Mouse (Mus musculus) neural tube, embryonic 11.5 days (tissue): ENCODE data around the gene Phldb3. TPM values are rescaled to one million over a fixed set of nuclear protein-coding genes. Genes with fewer than 3 reads are reported as not detected.

Experiments
- ATAC-seq: fragments of 200-750 bp; cut with Nextera tagmentation; 2 replicates; pipeline ENCODE4 v1.8.0; 2017; ENCODE audit warnings: moderate number of reproducible peaks, mild to moderate bottlenecking, moderate TSS enrichment, moderate library complexity; ENCODE audit not compliant: insufficient read depth, low FRiP score, low TSS enrichment
- DNase-seq: peaks from one replicate; pipeline ENCODE4 v3.0.0-alpha.2; 2015; ENCODE audit warnings: low spot score
- H3K27ac ChIP-seq: fragments of 300-500 bp; sonication (generic); 2 replicates; pipeline ENCODE4 v1.5.1; 2014; ENCODE audit warnings: low read depth, mild to moderate bottlenecking, low read length
- H3K27me3 ChIP-seq: fragments of 300-500 bp; sonication (generic); 2 replicates; pipeline ENCODE4 v1.6.1; 2014; ENCODE audit warnings: mild to moderate bottlenecking, low read length, mixed read lengths; ENCODE audit not compliant: control insufficient read depth, insufficient read depth
- H3K36me3 ChIP-seq: fragments of 300-500 bp; sonication (generic); 2 replicates; pipeline ENCODE4 v1.6.1; 2014; ENCODE audit warnings: mild to moderate bottlenecking, low read length, moderate library complexity, mixed read lengths; ENCODE audit not compliant: control insufficient read depth, insufficient read depth
- H3K4me1 ChIP-seq: fragments of 300-500 bp; sonication (generic); 2 replicates; pipeline ENCODE4 v1.6.1; 2014; ENCODE audit warnings: low read length, mixed read lengths; ENCODE audit not compliant: control insufficient read depth, insufficient read depth
- H3K4me2 ChIP-seq: fragments of 300-500 bp; sonication (generic); 2 replicates; pipeline ENCODE4 v1.6.1; 2014; ENCODE audit warnings: low read depth, mild to moderate bottlenecking, moderate library complexity
- H3K4me3 ChIP-seq: fragments of 300-500 bp; sonication (generic); 2 replicates; pipeline ENCODE4 v1.5.1; 2014; ENCODE audit warnings: low read depth, low read length
- H3K9ac ChIP-seq: fragments of 300-500 bp; sonication (generic); 2 replicates; pipeline ENCODE4 v1.6.1; 2014; ENCODE audit warnings: mild to moderate bottlenecking, low read length
- H3K9me3 ChIP-seq: fragments of 300-500 bp; sonication (generic); 2 replicates; pipeline ENCODE4 v1.6.1; 2016; ENCODE audit warnings: low read length; ENCODE audit not compliant: control insufficient read depth
- WGBS: fragments of 180-500 bp; shearing (Covaris S2); extraction: QIAGEN DNeasy Blood & Tissue Kit; methylation state at CpG from one replicate; pipeline ENCODE4 v1.1.7; 2014; 5-methylcytosine and 5-hydroxymethylcytosine counted together
- polyA plus RNA-seq: library from polyadenylated mRNA; unstranded; fragments of >200 nt; fragmentation: Nextera tagmentation; extraction: Ambion mirVana; gene quantifications from 2 replicates; pipeline ENCODE4 v1.2.1, GENCODE M21; 2014

Phldb3 gene
- 0.11 TPM in 1 of 2 replicates, not detected in the other for polyA plus RNA-seq

DNA sequence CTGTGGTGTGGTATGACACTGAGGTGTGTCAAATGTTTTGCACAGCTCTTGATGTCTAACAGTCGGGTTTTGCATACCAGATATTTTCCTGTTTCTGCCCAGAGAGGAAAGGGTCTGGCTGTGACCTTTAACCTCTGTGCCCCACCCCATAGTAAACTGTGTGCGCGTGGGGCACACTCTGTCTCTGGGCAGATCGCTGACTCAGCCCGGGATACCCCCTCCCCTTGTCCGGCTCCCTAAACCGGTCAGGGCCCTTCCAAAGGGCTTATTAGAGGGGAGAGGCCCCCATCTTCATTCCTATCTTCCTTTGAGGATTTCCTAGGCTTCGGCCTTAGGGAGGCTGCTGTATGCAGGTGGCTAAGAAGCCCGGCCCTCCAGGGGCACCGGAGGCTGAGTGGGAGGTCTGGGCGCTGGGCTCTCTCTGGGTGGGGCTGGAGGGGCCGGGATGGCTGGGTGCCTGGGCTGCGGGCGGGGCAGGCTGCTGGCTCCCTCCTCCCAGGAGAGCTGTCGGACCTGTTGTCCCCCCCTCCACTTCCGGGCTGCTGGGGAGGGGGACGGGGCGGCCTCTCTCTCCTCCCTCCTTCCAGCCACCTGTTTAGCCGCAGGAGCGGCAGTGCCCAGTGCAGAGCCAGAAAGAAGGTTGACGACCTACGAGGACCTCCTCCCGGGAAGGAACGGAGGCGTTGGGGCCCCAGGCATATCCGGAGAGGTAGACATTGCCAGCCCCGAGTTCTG, at the start of gene Phldb3:
TSS of gene Phldb3 (plus strand) at position 620 of the 735 bp plus-strand sequence.
- H3K36me3 ChIP-seq, result no peaks in the 10 kb centered on the region
- H3K27me3 ChIP-seq, result peaks cover 39% of the 10 kb centered on the region
- H3K27ac ChIP-seq, result no peak within 1 kb of the TSS
- DNase-seq, result no peak
- H3K4me2 ChIP-seq, result peak within 1 kb of the TSS; percentile 47
- H3K4me1 ChIP-seq, result peaks cover 9% of the 10 kb centered on the region; the same call in 1 of the 2 replicates
- H3K9me3 ChIP-seq, result no peaks in the 10 kb centered on the region
- ATAC-seq, result no peak
- H3K4me3 ChIP-seq, result peak within 1 kb of the TSS; percentile 30
- WGBS, result 2% methylated on average over 25 of the region's 27 CpGs
- H3K9ac ChIP-seq, result no peak within 1 kb of the TSS

DNA sequence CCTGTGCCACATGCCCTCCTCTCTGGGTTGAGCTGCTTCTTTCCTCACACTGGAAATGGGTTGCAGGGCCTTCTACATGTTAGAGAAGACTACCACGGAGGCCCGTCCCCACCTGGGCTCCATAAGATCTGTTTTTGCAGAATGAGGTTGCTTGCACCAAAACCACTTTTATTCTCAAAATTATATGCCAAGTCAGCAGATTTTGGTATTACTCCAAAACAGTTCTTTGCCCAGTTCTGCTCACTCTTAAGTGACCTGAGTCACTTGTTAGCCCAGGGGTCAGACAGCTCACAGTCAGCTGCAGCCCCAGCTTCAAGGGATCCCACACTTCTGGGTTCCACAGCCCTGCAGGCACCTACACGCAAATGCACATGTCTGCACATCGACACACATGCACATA, 49.1 kb upstream of the Phldb3 start:
- 94% methylated on average over 4 of the region's 4 CpGs for WGBS
- H3K36me3 ChIP-seq, result peaks cover 4% of the 10 kb centered on the region
- no peak overlapping the region for H3K4me2 ChIP-seq
- ATAC-seq (no peak), DNase-seq (no peak)
- no peaks in the 10 kb centered on the region for H3K4me1 ChIP-seq
- H3K9me3 ChIP-seq, result no peaks in the 10 kb centered on the region
- no peak overlapping the region for H3K4me3 ChIP-seq
- no peaks in the 10 kb centered on the region for H3K27me3 ChIP-seq
- no peak overlapping the region for H3K9ac ChIP-seq
- H3K27ac ChIP-seq, result no peak overlapping the region

- Histone ChIP-seq H3K9ac (no peak overlapping the region), H3K36me3 (peaks cover 11% of the 10 kb centered on the region), H3K4me1 (no peaks in the 10 kb centered on the region), H3K27ac (no peak overlapping the region), H3K9me3 (no peaks in the 10 kb centered on the region), H3K27me3 (no peaks in the 10 kb centered on the region), H3K4me3 (no peak overlapping the region), H3K4me2 (no peak overlapping the region)
- ATAC-seq (no peak), DNase-seq (no peak)
- 94% methylated on average over 8 of the region's 8 CpGs for WGBS
These were observed 47.2 kb upstream of the Phldb3 start for GRCm38 (mm10) chr7:24563191-24563836.

DNA sequence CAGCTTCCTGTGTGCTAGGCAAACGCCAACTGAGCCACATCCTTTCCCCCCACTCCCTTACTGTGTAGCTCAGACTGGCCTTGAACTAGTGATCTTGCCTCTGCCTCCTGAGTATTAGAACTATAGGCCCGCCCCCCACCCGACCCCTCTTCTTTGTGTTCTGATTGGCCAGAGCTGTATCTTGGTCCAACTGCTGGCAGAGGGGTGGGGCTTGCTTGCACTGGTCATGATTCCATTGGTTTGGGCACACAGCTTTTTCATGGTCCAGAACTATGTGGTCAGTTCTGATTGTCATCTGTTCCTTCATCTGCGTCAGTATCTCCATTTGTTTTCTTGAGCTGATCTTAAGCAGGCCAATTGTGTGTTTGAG, 46.7 kb upstream of the Phldb3 start:
- Histone ChIP-seq H3K4me2 (no peak overlapping the region), H3K4me1 (no peaks in the 10 kb centered on the region), H3K36me3 (peaks cover 11% of the 10 kb centered on the region), H3K27me3 (no peaks in the 10 kb centered on the region), H3K27ac (no peak overlapping the region), H3K9ac (no peak overlapping the region), H3K4me3 (no peak overlapping the region), H3K9me3 (no peaks in the 10 kb centered on the region)
- WGBS, result 86% methylated on average over 4 of the region's 4 CpGs
- no peak for DNase-seq
- ATAC-seq, result no peak

DNA sequence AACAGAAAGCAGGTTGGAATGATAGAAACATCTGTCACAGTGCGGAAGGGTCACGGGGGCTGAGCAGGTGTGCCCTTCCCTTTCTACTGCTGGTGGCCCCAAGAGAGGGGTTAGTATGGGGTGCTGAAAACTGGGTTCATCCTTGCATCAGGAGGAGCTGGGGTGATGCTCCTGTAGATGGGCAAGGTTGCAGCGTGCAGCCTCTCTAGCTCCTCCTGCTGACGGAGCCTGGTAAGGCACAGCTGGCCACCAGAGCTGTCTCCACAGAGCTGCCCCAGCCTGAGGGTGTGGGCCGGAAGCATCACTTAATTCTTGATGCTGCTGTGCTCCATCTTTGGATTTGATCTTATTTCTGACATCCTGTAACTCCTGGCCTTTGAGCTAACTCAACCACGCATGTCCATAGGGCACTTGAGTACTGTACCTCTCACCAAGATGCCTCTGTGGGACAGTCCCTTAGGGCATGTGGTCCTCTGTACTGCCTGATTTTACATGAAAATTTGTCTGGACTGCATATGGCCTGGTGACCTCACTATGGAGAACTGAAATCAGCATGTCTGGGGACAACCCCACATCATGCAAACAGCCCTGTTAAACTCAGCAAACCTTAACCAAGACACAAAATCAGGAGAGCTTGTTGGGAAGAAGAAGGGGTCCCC, 45.8 kb upstream of the Phldb3 start:
- no peak overlapping the region for H3K27ac ChIP-seq
- 60% methylated on average over 6 of the region's 6 CpGs for WGBS
- no peaks in the 10 kb centered on the region for H3K4me1 ChIP-seq
- H3K9me3 ChIP-seq, result no peaks in the 10 kb centered on the region
- DNase-seq, result peak; percentile 82
- no peak overlapping the region for H3K4me3 ChIP-seq
- no peak overlapping the region for H3K9ac ChIP-seq
- peak; percentile 58; the same call in 1 of the 2 replicates for ATAC-seq
- H3K36me3 ChIP-seq, result peaks cover 11% of the 10 kb centered on the region
- H3K27me3 ChIP-seq, result no peaks in the 10 kb centered on the region
- no peak overlapping the region for H3K4me2 ChIP-seq

DNA sequence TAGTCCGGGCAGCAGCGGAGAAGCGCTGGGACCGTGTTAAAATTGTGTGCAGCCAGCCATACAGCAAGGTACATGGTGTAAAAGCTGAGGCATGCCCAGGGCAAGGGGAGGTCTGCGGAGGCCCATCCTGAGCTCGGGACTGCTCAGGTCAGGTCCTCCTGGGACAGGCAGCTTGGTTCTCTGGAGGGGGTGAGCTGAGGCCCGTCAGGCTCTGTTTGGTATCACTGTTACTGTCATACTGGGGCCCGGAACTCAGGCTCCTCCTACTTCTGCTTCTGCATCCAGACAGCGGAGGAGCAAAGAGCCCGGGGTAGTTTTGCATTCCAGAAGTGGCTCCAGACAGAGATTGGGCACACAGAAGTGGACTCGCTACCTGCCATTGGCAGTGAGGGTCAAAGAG, 44.9 kb upstream of the Phldb3 start:
- DNase-seq (no peak), ATAC-seq (no peak)
- Histone ChIP-seq H3K36me3 (peaks cover 14% of the 10 kb centered on the region), H3K9me3 (no peaks in the 10 kb centered on the region), H3K9ac (no peak overlapping the region), H3K4me3 (no peak overlapping the region), H3K27ac (no peak overlapping the region), H3K27me3 (no peaks in the 10 kb centered on the region), H3K4me2 (no peak overlapping the region), H3K4me1 (no peaks in the 10 kb centered on the region)
- WGBS, result 97% methylated on average over 11 of the region's 11 CpGs

DNA sequence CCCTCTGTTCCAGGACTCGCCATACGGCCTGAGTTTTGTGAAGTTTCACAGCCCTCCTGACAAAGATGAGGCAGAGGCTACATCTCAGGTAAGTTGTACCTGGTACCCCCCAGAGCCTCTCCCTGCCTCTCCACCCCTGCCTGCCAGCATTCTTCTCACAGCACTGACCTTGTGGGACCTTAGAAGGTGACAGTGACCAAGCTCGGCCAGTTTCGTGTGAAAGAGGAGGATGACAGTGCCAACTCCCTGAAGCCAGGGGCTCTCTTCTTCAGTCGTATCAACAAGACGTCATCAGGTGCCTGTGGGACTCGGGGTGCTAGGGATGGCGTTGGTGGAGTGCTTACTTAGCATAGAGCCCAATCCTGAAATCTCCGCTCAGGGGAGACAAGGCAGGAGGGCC, 44.4 kb upstream of the Phldb3 start:
- no peak overlapping the region for H3K27ac ChIP-seq
- no peak overlapping the region for H3K4me2 ChIP-seq
- WGBS, result 95% methylated on average over 9 of the region's 9 CpGs
- no peaks in the 10 kb centered on the region for H3K27me3 ChIP-seq
- H3K9ac ChIP-seq, result no peak overlapping the region
- H3K4me3 ChIP-seq, result no peak overlapping the region
- no peaks in the 10 kb centered on the region for H3K9me3 ChIP-seq
- no peaks in the 10 kb centered on the region for H3K4me1 ChIP-seq
- peaks cover 14% of the 10 kb centered on the region for H3K36me3 ChIP-seq
- ATAC-seq (no peak), DNase-seq (no peak)

DNA sequence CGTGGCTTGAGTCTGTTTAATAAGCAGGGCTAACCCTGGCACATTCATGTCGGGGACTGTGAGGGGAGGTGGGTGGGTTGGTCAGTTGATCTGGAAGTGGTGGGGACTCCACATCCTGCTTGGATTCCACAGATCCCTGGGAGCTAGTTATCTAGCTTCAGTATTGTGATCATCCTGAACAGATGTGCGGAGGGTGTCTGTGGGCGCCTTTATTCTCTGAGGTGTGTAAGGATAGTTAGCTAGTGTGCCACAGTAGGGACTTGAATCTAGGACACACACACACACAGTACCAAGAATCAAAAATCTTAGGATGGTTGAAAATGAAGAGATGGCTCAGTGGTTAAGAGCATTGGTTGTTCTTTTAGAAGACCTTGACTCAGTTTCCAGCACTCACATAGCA, 42.1 kb upstream of the Phldb3 start:
- no peak for ATAC-seq
- peaks cover 11% of the 10 kb centered on the region for H3K36me3 ChIP-seq

More for the DNA sequence above, 42.1 kb upstream of the Phldb3 start:
- no peaks in the 10 kb centered on the region for H3K9me3 ChIP-seq
- no peak overlapping the region for H3K4me3 ChIP-seq
- H3K4me2 ChIP-seq, result no peak overlapping the region
- no peak for DNase-seq
- H3K27ac ChIP-seq, result no peak overlapping the region
- WGBS, result 84% methylated on average over 4 of the region's 4 CpGs
- no peak overlapping the region for H3K9ac ChIP-seq
- no peaks in the 10 kb centered on the region for H3K27me3 ChIP-seq
- no peaks in the 10 kb centered on the region for H3K4me1 ChIP-seq
